Mouse (Mus musculus) right cerebral cortex, postnatal 4 days (tissue): ENCODE measurements around the gene Sprr2e.

Experiments used
- DNase-seq: peaks from one replicate; pipeline ENCODE4 v3.0.0-alpha.2; 2022

Sprr2e gene

DNA sequence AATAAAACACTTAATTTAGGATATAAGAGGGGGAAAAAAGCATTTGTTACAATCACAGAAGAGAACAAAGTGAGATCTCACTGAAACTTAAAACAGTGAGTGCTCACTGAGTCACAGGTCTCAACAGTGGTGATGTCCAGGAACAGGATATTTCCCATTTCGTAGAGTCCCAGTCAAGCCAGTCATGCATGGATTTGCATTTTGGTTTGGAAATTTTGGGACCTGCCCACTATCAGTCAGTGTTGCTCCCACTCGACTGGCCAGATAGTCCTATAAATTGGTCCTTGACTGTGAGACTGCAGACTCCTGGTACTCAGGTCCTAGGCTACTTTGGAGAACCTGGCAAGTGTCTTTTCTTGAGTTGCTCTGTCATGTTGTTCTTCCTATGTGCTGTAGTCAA lies at the start of gene Sprr2e:
Sprr2e (plus strand) TSS at position 301 of the 400 bp plus-strand sequence.
- no peak for DNase-seq

DNA sequence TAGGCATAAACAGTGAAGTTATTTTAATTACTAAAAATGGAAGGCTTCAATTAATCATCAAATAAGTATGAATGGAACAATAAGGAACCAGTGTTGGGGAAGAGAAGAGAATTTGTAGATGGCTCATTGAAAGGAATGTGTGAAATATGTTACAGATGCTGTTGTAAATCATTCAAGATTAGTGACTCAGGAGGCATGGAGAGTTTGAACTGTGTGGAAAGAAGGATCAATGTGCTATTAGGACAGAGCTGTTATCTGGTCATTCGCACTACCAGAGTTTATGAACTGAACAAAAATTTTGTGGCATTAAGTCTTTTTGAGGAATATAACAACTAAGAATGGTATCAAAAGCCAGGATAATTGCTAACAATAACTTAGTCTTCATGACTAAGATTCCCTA lies 44.5 kb upstream of the Sprr2e start:
- no peak for DNase-seq

- no peak for DNase-seq
These were observed 35.6 kb upstream of the Sprr2e start, which contains the start of gene Sprr2b for GRCm38 (mm10) chr3:92316320-92316719. Sprr2b (plus strand) TSS chr3:92316620.

- no peak for DNase-seq
These were observed 34.6 kb upstream of the Sprr2e start for GRCm38 (mm10) chr3:92317384-92317783.

DNA sequence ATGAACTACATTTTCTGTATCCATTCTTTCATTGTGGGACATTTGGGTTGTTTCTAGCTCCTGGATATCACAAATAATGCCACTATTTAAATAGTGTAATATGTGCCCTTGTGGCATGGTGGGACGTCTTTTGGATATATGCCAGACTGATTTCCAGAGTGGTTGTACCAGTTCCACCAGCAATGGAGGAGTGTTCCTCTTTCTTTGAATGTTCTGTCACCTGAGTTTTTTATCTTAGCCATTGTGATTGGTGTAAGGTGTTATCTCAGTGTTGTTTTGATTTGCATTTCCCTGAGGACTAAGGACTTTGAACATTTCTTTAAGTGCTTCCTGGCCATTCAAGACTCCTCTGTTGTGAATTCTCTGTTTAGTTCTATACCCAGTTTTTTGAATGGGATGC lies 15.7 kb upstream of the Sprr2e start:
- no peak for DNase-seq

DNA sequence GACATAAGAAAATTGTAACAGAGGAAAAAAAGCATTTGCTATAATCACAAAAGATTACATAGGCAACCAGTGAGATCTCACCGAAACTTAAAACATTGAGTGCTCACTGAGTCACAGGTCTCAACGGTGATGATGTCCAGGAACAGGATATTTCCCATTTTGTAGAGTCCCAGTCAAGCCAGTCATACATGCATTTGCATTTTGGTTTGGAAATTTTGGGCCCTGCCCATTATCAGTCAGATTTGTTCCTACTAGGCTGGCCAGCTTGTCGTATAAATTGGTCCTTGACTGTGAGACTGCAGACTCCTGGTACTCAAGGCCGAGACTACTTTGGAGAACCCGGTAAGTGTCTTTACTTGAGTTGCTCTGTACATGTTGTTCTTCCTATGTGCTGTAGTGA lies 13.1 kb upstream of the Sprr2e start, which contains the start of gene Sprr2d:
Sprr2d (plus strand) TSS at position 301 of the 400 bp plus-strand sequence.
- no peak for DNase-seq

GRCm38 (mm10) chr3:92361619-92362018 lies 9.7 kb downstream of the Sprr2e start:
- DNase-seq = no peak

DNA sequence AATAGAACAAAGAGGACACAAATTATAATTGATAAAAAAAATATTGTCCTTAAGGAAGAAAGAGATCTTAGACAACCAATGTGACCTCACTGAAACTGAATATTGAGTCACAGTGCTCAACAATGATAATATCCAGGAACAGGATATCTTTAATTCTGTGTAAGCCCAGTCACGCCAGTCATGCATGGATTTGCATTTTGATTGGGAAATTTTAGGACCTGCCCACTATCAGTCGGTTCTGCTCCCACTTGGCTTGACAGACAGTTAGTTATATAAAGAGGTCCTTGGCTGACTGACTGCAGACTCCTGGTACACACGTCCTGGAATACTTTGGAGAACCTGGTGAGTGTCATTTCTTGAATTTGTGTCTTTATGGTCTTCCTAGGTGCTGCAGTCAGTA lies 12.9 kb downstream of the Sprr2e start, which contains the start of gene Sprr2f:
Sprr2f (plus strand) TSS at position 301 of the 400 bp plus-strand sequence.
- DNase-seq = no peak

GRCm38 (mm10) chr3:92373613-92374012 lies 21.7 kb downstream of the Sprr2e start:
- no peak for DNase-seq

DNA sequence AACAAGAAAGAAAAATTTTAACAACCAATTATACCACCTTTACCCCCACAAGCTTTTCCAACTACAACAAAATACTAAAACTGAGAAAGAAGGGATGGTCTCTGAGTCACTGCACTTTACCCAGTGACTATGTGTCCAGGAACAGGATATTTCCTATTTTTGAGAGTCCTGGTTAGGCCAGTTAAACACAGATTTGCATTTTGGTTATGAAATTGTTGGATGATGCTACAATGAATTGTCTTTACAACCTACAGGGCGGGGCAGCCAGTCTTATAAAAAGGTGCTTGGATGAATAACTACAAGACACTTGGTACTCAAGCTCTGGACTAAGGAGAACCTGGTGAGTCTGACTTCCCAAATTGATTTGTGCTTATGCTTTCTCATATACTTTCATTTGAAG lies 33.4 kb downstream of the Sprr2e start, which contains the start of gene Sprr2h:
Sprr2h (plus strand) TSS at position 301 of the 400 bp plus-strand sequence.
- DNase-seq = no peak

DNA sequence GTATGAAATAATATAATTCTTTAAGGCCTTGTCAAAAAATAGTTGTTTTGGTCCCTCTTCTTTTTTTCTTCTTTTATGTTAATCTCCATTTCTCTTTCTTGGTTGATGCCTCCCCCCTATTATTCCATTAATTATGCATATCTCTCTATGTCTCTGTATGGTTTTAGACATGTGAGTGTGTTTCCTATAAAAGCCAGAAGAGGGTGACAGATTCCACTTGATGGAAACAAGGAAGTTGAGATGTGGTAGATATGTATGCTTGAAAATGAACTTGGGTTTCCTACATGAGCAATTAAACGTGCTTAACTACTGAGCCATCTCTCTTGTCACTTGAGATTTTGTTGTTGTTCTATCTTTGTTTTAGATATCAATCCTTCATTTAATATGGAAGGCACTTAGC lies 42.4 kb downstream of the Sprr2e start:
- DNase-seq = no peak
